Mouse (Mus musculus) heart, adult 2 months (tissue): Measurements from ENCODE around the gene Cog5. TPM values are rescaled to one million over a fixed set of nuclear protein-coding genes. Genes with fewer than 3 reads are reported as not detected.

Source experiments
- DNase-seq, 2 experiments: peaks; one replicate each; pipeline ENCODE4 v3.0.0; 2021
- H3K27ac ChIP-seq: fragments of 200-600 bp; 2 replicates; pipeline ENCODE4 v1.8.1; 2022
- H3K27me3 ChIP-seq: fragments of 200-500 bp; 2 replicates; pipeline ENCODE4 v1.6.1; 2012; ENCODE audit warnings: mild to moderate bottlenecking, low read length, inconsistent platforms, mixed read lengths; ENCODE audit not compliant: control insufficient read depth, insufficient read depth
- H3K36me3 ChIP-seq: fragments of 200-500 bp; 2 replicates; pipeline ENCODE4 v1.6.1; 2012; ENCODE audit warnings: low read length, inconsistent platforms; ENCODE audit not compliant: control insufficient read depth, insufficient read depth
- H3K4me1 ChIP-seq: fragments of 200-500 bp; 2 replicates; pipeline ENCODE4 v1.6.1; 2011; ENCODE audit warnings: low read length; ENCODE audit not compliant: control insufficient read depth, insufficient read depth
- H3K4me3 ChIP-seq: fragments of 200-600 bp; 2 replicates; pipeline ENCODE4 v1.8.1; 2022
- H3K79me2 ChIP-seq: fragments of 200-500 bp; replicated peaks from 2 replicates; pipeline ENCODE4 v1.6.1; 2012; ENCODE audit warnings: mild to moderate bottlenecking, inconsistent platforms, low read length, moderate library complexity, mixed read lengths; ENCODE audit not compliant: control insufficient read depth, insufficient read depth
- H3K9ac ChIP-seq: fragments of 200-500 bp; 2 replicates; pipeline ENCODE4 v1.6.1; 2012; ENCODE audit warnings: low read depth, mild to moderate bottlenecking, control low read depth, inconsistent platforms, low read length, mixed read lengths
- CTCF ChIP-seq: fragments of 200-600 bp; IDR thresholded peaks from 2 replicates; pipeline ENCODE4 v1.8.1; 2022; ENCODE audit warnings: antibody characterized with exemption, mild to moderate bottlenecking, moderate library complexity
- EP300 ChIP-seq: fragments of 200-500 bp; IDR thresholded peaks from 2 replicates; pipeline ENCODE4 v1.6.1; 2011; ENCODE audit warnings: low read depth, low read length, control low read depth; ENCODE audit not compliant: insufficient read depth
- POLR2A ChIP-seq: fragments of 200-500 bp; IDR thresholded peaks from 2 replicates; pipeline ENCODE4 v1.6.1; 2011; ENCODE audit warnings: mild to moderate bottlenecking, low read depth, low read length, control low read depth; ENCODE audit not compliant: insufficient read depth
- WGBS: fragments of 180-500 bp; shearing (Covaris S2); methylation state at CpG from one replicate; pipeline ENCODE4 v1.1.7; 2018; 5-methylcytosine and 5-hydroxymethylcytosine counted together
- intact Hi-C: fragments of 180-260 bp; cut with DNase I; formaldehyde crosslinking; loops from one replicate; pipeline ENCODE4 v1.15.1; 2025
- polyA plus RNA-seq: library from polyadenylated mRNA; depleted of rRNA; stranded (reverse); fragments of >200 nt; gene quantifications from 2 replicates; pipeline ENCODE4 v1.2.3, GENCODE M21; 2012
- total RNA-seq, 2 experiments: library from RNA; stranded (reverse); gene quantifications; 2 replicates each; pipeline ENCODE4 v1.2.3; 2021

Gene Cog5
- total and polyA plus RNA-seq, 3 experiments: 24.7 to 58.3 (median 55.8) TPM

GRCm38 (mm10) chr12:31835480-31835879, 180.8 kb downstream of the Cog5 start:
- 87% methylated on average over 5 of the region's 5 CpGs for WGBS
- Histone ChIP-seq H3K27me3 (no peaks in the 10 kb centered on the region), H3K36me3 (no peaks in the 10 kb centered on the region; the same call in 1 of the 2 replicates), H3K4me3 (no peak overlapping the region), H3K9ac (no peak overlapping the region), H3K79me2 (no peaks in the 10 kb centered on the region), H3K27ac (no peak overlapping the region), H3K4me1 (no peaks in the 10 kb centered on the region)
- intact Hi-C loops: no loop called here
- no peak for DNase-seq
- no peak for TF ChIP-seq EP300
- no peak for TF ChIP-seq CTCF
- TF ChIP-seq POLR2A: no peak

- intact Hi-C loops: no loop called here
- WGBS: 47% methylated on average over 1 of the region's 1 CpGs
- no peaks in the 10 kb centered on the region for H3K79me2 ChIP-seq
- H3K36me3 ChIP-seq: no peaks in the 10 kb centered on the region; the same call in 1 of the 2 replicates
- no peak overlapping the region for H3K27ac ChIP-seq
- no peak overlapping the region for H3K4me3 ChIP-seq
- H3K4me1 ChIP-seq: no peaks in the 10 kb centered on the region
- H3K27me3 ChIP-seq: no peaks in the 10 kb centered on the region
- no peak for DNase-seq
- H3K9ac ChIP-seq: no peak overlapping the region
- no peak for TF ChIP-seq POLR2A
- no peak for TF ChIP-seq EP300
- TF ChIP-seq CTCF: no peak
Measured at GRCm38 (mm10) chr12:31836211-31836610, 181.5 kb downstream of the Cog5 start.

GRCm38 (mm10) chr12:31838521-31838920, 183.9 kb downstream of the Cog5 start:
- Histone ChIP-seq H3K27me3 (no peaks in the 10 kb centered on the region), H3K4me3 (no peak overlapping the region), H3K27ac (no peak overlapping the region), H3K4me1 (no peaks in the 10 kb centered on the region), H3K9ac (no peak overlapping the region), H3K79me2 (no peaks in the 10 kb centered on the region), H3K36me3 (no peaks in the 10 kb centered on the region; the same call in 1 of the 2 replicates)
- no peak for TF ChIP-seq CTCF
- TF ChIP-seq EP300: no peak
- no peak for TF ChIP-seq POLR2A
- intact Hi-C loops: no loop called here
- no peak for DNase-seq

- Histone ChIP-seq H3K27me3 (no peaks in the 10 kb centered on the region), H3K9ac (no peak overlapping the region), H3K79me2 (no peaks in the 10 kb centered on the region), H3K27ac (no peak overlapping the region), H3K4me3 (no peak overlapping the region), H3K4me1 (no peaks in the 10 kb centered on the region), H3K36me3 (no peaks in the 10 kb centered on the region; the same call in 1 of the 2 replicates)
- TF ChIP-seq CTCF (no peak), POLR2A (no peak), EP300 (no peak)
- DNase-seq: no peak
- intact Hi-C loops: no loop called here
Measured at GRCm38 (mm10) chr12:31839249-31839648, 184.6 kb downstream of the Cog5 start.

GRCm38 (mm10) chr12:31846077-31846476, 191.4 kb downstream of the Cog5 start:
- H3K79me2 ChIP-seq: no peaks in the 10 kb centered on the region
- no peaks in the 10 kb centered on the region for H3K36me3 ChIP-seq
- 64% methylated on average over 3 of the region's 3 CpGs for WGBS
- TF ChIP-seq POLR2A (no peak), EP300 (peak; percentile 69; the same call in 1 of the 2 replicates)
- H3K9ac ChIP-seq: no peak overlapping the region
- H3K27ac ChIP-seq: peak overlapping the region; percentile 42
- intact Hi-C loops: loop anchor here (5.0 kb wide), 2 partner anchors 71 to 119 kb away; no protein-coding TSS in a partner anchor
- peaks cover 2% of the 10 kb centered on the region; the same call in 1 of the 2 replicates for H3K4me1 ChIP-seq
- no peaks in the 10 kb centered on the region for H3K27me3 ChIP-seq
- H3K4me3 ChIP-seq: no peak overlapping the region
- DNase-seq: peak in 1 of 2 experiments; percentile 44

GRCm38 (mm10) chr12:31848630-31849415, 194.2 kb downstream of the Cog5 start:
- H3K79me2 ChIP-seq: no peaks in the 10 kb centered on the region
- H3K36me3 ChIP-seq: no peaks in the 10 kb centered on the region
- intact Hi-C loops: loop anchor here (5.0 kb wide), 2 partner anchors 68 to 122 kb away; no protein-coding TSS in a partner anchor
- H3K27me3 ChIP-seq: no peaks in the 10 kb centered on the region
- H3K27ac ChIP-seq: peak overlapping the region; percentile 58
- 47% methylated on average over 5 of the region's 5 CpGs for WGBS
- DNase-seq: peak; percentile 68 to 83
- no peak overlapping the region for H3K9ac ChIP-seq
- no peak overlapping the region for H3K4me3 ChIP-seq
- H3K4me1 ChIP-seq: peaks cover 2% of the 10 kb centered on the region; the same call in 1 of the 2 replicates
- 0 out of 2 replicates have a peak, but pooled peaks have one; percentile 25 for TF ChIP-seq EP300
- no peak for TF ChIP-seq POLR2A
